ENCODE assay signal across 17 mouse cellular contexts in the genomic region with DNA sequence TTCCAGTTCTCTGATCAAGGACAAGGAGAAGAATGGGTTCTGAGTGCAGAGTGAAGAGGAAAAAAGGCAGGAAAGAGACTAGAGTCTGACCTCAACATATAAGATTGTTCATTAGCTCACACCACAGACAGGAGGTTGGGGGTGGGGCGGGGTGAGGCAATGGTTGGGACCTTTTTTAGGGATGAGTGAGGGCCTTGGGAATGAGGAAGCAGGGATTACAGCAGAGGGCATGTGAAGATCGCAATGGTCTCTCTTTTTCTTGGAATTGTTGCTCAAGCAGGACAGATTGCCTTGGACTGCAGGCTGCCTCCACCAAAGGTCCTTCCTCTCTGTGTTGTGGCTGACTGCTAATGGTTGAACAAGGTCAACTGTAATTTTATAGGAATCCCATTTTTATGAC. TPM values are rescaled to one million over a fixed set of nuclear protein-coding genes. Genes with fewer than 3 reads are reported as not detected.
DNase-seq lines count a peak whose midpoint lies in the region; ATAC-seq and TF ChIP-seq lines count a peak whose summit lies in the region.
"Had no signal": no experiment of that assay in that cellular context is flagged by ENCODE, and none has a peak within 500 bp of the region (broad histone marks: within the 10 kb centered on the region; RNA-seq: fewer than 3 reads in every experiment).

No protein-coding gene starts in this region.

- H3K9me3 ChIP-seq in forebrain, embryonic 14.5 days (replicated peaks; ENCODE audit: control insufficient read depth, low read length): no peaks in the 10 kb centered on the region
- H3K9me3 ChIP-seq in limb, embryonic 10.5 days (replicated peaks): no peaks in the 10 kb centered on the region
- H3K9me3 ChIP-seq: intestine, embryonic 15.5 days; limb, embryonic 12.5 days; lung, embryonic 15.5 days had no signal

- peak; percentile 42 to 60 for DNase-seq in lung, adult 18-20 months
- no peak for DNase-seq in lung, adult 2 months
- peak; percentile 84 for DNase-seq in adrenal gland, adult 2 months
- DNase-seq in gastrocnemius, adult 18-20 months (ENCODE audit: low spot score): peak; percentile 49
- peak; percentile 58 for DNase-seq in lung, postnatal 36 days
- DNase-seq in forebrain, embryonic 14.5 days (ENCODE audit: low spot score): no peak
- no peak for DNase-seq in limb, embryonic 10.5 days (ENCODE audit: low spot score)

- H3K9ac ChIP-seq in forebrain, embryonic 14.5 days (ENCODE audit: low read length): no peak overlapping the region
- H3K9ac ChIP-seq: intestine, embryonic 15.5 days; limb, embryonic 12.5 days; lung, embryonic 15.5 days had no signal

- no peak overlapping the region for H3K4me2 ChIP-seq in forebrain, embryonic 14.5 days (ENCODE audit: low read length)
- H3K4me2 ChIP-seq: intestine, embryonic 15.5 days; limb, embryonic 12.5 days; lung, embryonic 15.5 days had no signal

- no peaks in the 10 kb centered on the region for H3K36me3 ChIP-seq in forebrain, embryonic 14.5 days (ENCODE audit: control insufficient read depth, insufficient read depth, low read length)
- H3K36me3 ChIP-seq in limb, embryonic 10.5 days: no peaks in the 10 kb centered on the region
- H3K36me3 ChIP-seq: intestine, embryonic 15.5 days; limb, embryonic 12.5 days; lung, embryonic 15.5 days had no signal

- WGBS in lung, adult 2 months: 45% methylated on average over 2 of the region's 2 CpGs
- WGBS in forebrain, embryonic 14.5 days: 88% methylated on average over 2 of the region's 2 CpGs
- WGBS in limb, embryonic 10.5 days: 67% methylated on average over 2 of the region's 2 CpGs

- ATAC-seq in monocyte, adult 5-6 weeks (replicated peaks; ENCODE audit: insufficient number of reproducible peaks, low FRiP score, low TSS enrichment, poor library complexity, severe bottlenecking): no peak
- no peak for ATAC-seq in forebrain, embryonic 14.5 days
- ATAC-seq: intestine, embryonic 15.5 days had no signal

- no peaks in the 10 kb centered on the region for H3K27me3 ChIP-seq in forebrain, embryonic 14.5 days (replicated peaks; ENCODE audit: control insufficient read depth, insufficient read depth, low read length)
- H3K27me3 ChIP-seq in limb, embryonic 10.5 days (ENCODE audit: low read depth, poor library complexity, severe bottlenecking): no peaks in the 10 kb centered on the region
- H3K27me3 ChIP-seq: intestine, embryonic 15.5 days; limb, embryonic 12.5 days; lung, embryonic 15.5 days had no signal

- H3K4me1 ChIP-seq in lung, adult 2 months (ENCODE audit: control insufficient read depth, insufficient read depth, low read length): peaks cover 4% of the 10 kb centered on the region; the same call in 1 of the 2 replicates
- H3K4me1 ChIP-seq in forebrain, embryonic 14.5 days (ENCODE audit: control insufficient read depth, insufficient read depth, low read length): no peaks in the 10 kb centered on the region
- H3K4me1 ChIP-seq in limb, embryonic 10.5 days: no peaks in the 10 kb centered on the region
- H3K4me1 ChIP-seq: intestine, embryonic 15.5 days; limb, embryonic 12.5 days; lung, embryonic 15.5 days had no signal

- no peak for TF ChIP-seq POLR2A in lung, adult 2 months (IDR thresholded peaks at IDR 0.05; ENCODE audit: borderline replicate concordance, extremely low read depth, low read depth, low read length)

- no peak for TF ChIP-seq CTCF in lung, adult 2 months (IDR thresholded peaks at IDR 0.05; ENCODE audit: insufficient read depth, low read length)

- H3K4me3 ChIP-seq in lung, adult 2 months (replicated peaks; ENCODE audit: extremely low read depth, low read depth, low read length): no peak overlapping the region
- H3K4me3 ChIP-seq in forebrain, embryonic 14.5 days (ENCODE audit: low read depth, low read length): no peak overlapping the region
- no peak overlapping the region for H3K4me3 ChIP-seq in limb, embryonic 10.5 days
- H3K4me3 ChIP-seq: intestine, embryonic 15.5 days; limb, embryonic 12.5 days; lung, embryonic 15.5 days had no signal

- no peak overlapping the region for H3K27ac ChIP-seq in forebrain, embryonic 14.5 days (ENCODE audit: low read depth, low read length)
- H3K27ac ChIP-seq in limb, embryonic 10.5 days: no peak overlapping the region
- H3K27ac ChIP-seq: intestine, embryonic 15.5 days; limb, embryonic 12.5 days; lung, embryonic 15.5 days had no signal

RNA-seq across cellular contexts. Expression of gene Pklr, which starts 12.6 kb away (rescaled TPM):
- 0.94 and 1.1 TPM in 2 replicates for polyA plus RNA-seq in lung, adult 2 months (2012; rRNA removed)
- under 1 TPM in 1 of 2 experiments, not detected in 1; 0.81 TPM for total RNA-seq in adrenal gland, adult 2 months (2021)
- 0.55 TPM in 1 of 2 replicates, not detected in the other for polyA plus RNA-seq in adrenal gland, adult 2 months (2012; rRNA removed)
- total RNA-seq in gastrocnemius, adult 18-20 months (2021): not detected
- not detected in 3 replicates for total RNA-seq in monocyte, adult 5-6 weeks (2017)
- polyA plus RNA-seq in forebrain, embryonic 14.5 days (2014; fragmentation: Nextera tagmentation; extraction: Ambion mirVana): 0.06 TPM in 1 of 2 replicates, not detected in the other
- 3.6 and 4.4 TPM in 2 replicates for polyA plus RNA-seq in limb, embryonic 10.5 days (2016; fragmentation: Nextera tagmentation; extraction: Ambion mirVana)
- total RNA-seq: midbrain, postnatal 0 days; neutrophil, adult 5-6 weeks had no signal
- polyA plus RNA-seq: frontal cortex, adult 2 months; testis, adult 2 months had no signal

RNA-seq across cellular contexts. Expression of gene Fdps, which starts 21.6 kb away (rescaled TPM):
- 81.2 and 128 TPM in 2 replicates for polyA plus RNA-seq in lung, adult 2 months (2012; rRNA removed)
- total RNA-seq in adrenal gland, adult 2 months (2021): 100 to 1,000 TPM; 208 to 632 TPM
- 253 and 549 TPM in 2 replicates for polyA plus RNA-seq in adrenal gland, adult 2 months (2012; rRNA removed)
- total RNA-seq in gastrocnemius, adult 18-20 months (2021): 10 to 100 TPM; 27.2 to 27.8 TPM
- total RNA-seq in monocyte, adult 5-6 weeks (2017): 37.2 to 55.7 TPM (median 39.0 TPM) in 3 replicates
- polyA plus RNA-seq in forebrain, embryonic 14.5 days (2014; fragmentation: Nextera tagmentation; extraction: Ambion mirVana): 337 and 389 TPM in 2 replicates
- 361 and 405 TPM in 2 replicates for polyA plus RNA-seq in limb, embryonic 10.5 days (2016; fragmentation: Nextera tagmentation; extraction: Ambion mirVana)

RNA-seq across cellular contexts. Expression of gene Gm43738, which starts 22.4 kb away (rescaled TPM):
- polyA plus RNA-seq in lung, adult 2 months (2012; rRNA removed): not detected in 2 replicates
- not detected for total RNA-seq in adrenal gland, adult 2 months (2021)
- polyA plus RNA-seq in adrenal gland, adult 2 months (2012; rRNA removed): not detected in 2 replicates
- total RNA-seq in gastrocnemius, adult 18-20 months (2021): not detected
- not detected in 3 replicates for total RNA-seq in monocyte, adult 5-6 weeks (2017)
- polyA plus RNA-seq in forebrain, embryonic 14.5 days (2014; fragmentation: Nextera tagmentation; extraction: Ambion mirVana): not detected in 2 replicates
- polyA plus RNA-seq in limb, embryonic 10.5 days (2016; fragmentation: Nextera tagmentation; extraction: Ambion mirVana): 0.09 TPM in 1 of 2 replicates, not detected in the other
- total RNA-seq: hematopoietic stem cell, adult 5-6 weeks; midbrain, postnatal 0 days; neutrophil, adult 5-6 weeks had no signal
- polyA plus RNA-seq: midbrain, postnatal 0 days; small intestine, adult 2 months; testis, adult 2 months had no signal

RNA-seq across cellular contexts. Expression of gene Rusc1, which starts 30.2 kb away (rescaled TPM):
- polyA plus RNA-seq in lung, adult 2 months (2012; rRNA removed): 56.3 and 61.3 TPM in 2 replicates
- 10 to 100 TPM; 23.3 to 32.5 TPM for total RNA-seq in adrenal gland, adult 2 months (2021)
- polyA plus RNA-seq in adrenal gland, adult 2 months (2012; rRNA removed): 56.4 and 66.6 TPM in 2 replicates
- total RNA-seq in gastrocnemius, adult 18-20 months (2021): 10 to 100 TPM; 15.4 to 20.2 TPM
- total RNA-seq in monocyte, adult 5-6 weeks (2017): 15.7 to 30.9 TPM (median 22.4 TPM) in 3 replicates
- polyA plus RNA-seq in forebrain, embryonic 14.5 days (2014; fragmentation: Nextera tagmentation; extraction: Ambion mirVana): 49.7 and 65.0 TPM in 2 replicates
- polyA plus RNA-seq in limb, embryonic 10.5 days (2016; fragmentation: Nextera tagmentation; extraction: Ambion mirVana): 9.4 and 13.3 TPM in 2 replicates

RNA-seq across cellular contexts. Expression of gene Hcn3, which starts 36.7 kb away (rescaled TPM):
- polyA plus RNA-seq in lung, adult 2 months (2012; rRNA removed): 0.33 and 0.67 TPM in 2 replicates
- total RNA-seq in adrenal gland, adult 2 months (2021): 1 to 10 TPM; 2.4 to 6.6 TPM
- 20.9 and 34.5 TPM in 2 replicates for polyA plus RNA-seq in adrenal gland, adult 2 months (2012; rRNA removed)
- under 1 TPM; 0.14 to 0.26 TPM for total RNA-seq in gastrocnemius, adult 18-20 months (2021)
- not detected in 3 replicates for total RNA-seq in monocyte, adult 5-6 weeks (2017)
- 9.4 and 13.0 TPM in 2 replicates for polyA plus RNA-seq in forebrain, embryonic 14.5 days (2014; fragmentation: Nextera tagmentation; extraction: Ambion mirVana)
- polyA plus RNA-seq in limb, embryonic 10.5 days (2016; fragmentation: Nextera tagmentation; extraction: Ambion mirVana): 1.3 and 1.6 TPM in 2 replicates

Comparison
In these comparisons a context has a peak if more than half of its experiments do, and no peak if none do; other contexts are left out.
1. DNase-seq: peak in lung, adult 18-20 months (2 of 2), adrenal gland, adult 2 months (single experiment), gastrocnemius, adult 18-20 months (single experiment) and lung, postnatal 36 days (single experiment); none in lung, adult 2 months (single experiment), forebrain, embryonic 14.5 days (single experiment) and limb, embryonic 10.5 days (single experiment).